Mouse (Mus musculus) thymus, adult 2 months (tissue): ENCODE data around the gene Gm20517. TPM values are rescaled to one million over a fixed set of nuclear protein-coding genes. Genes with fewer than 3 reads are reported as not detected.

ENCODE experiments used
- DNase-seq: peaks from one replicate; pipeline ENCODE4 v3.0.0; 2021
- H3K27ac ChIP-seq: fragments of 200-500 bp; 2 replicates; pipeline ENCODE4 v1.5.1; 2012; ENCODE audit warnings: low read length, control low read depth; ENCODE audit not compliant: control insufficient read depth, insufficient read depth
- H3K27me3 ChIP-seq: fragments of 200-500 bp; 2 replicates; pipeline ENCODE4 v1.6.1; 2012; ENCODE audit warnings: mild to moderate bottlenecking, low read length, moderate library complexity, mixed read lengths; ENCODE audit not compliant: control insufficient read depth, insufficient read depth
- H3K36me3 ChIP-seq: fragments of 200-500 bp; 2 replicates; pipeline ENCODE4 v1.6.1; 2012; ENCODE audit warnings: mild to moderate bottlenecking, low read length, moderate library complexity; ENCODE audit not compliant: control insufficient read depth, insufficient read depth
- H3K4me1 ChIP-seq: fragments of 200-500 bp; replicated peaks from 2 replicates; pipeline ENCODE4 v1.6.1; 2012; ENCODE audit warnings: low read length; ENCODE audit not compliant: control insufficient read depth, insufficient read depth
- H3K4me3 ChIP-seq: fragments of 200-500 bp; 2 replicates; pipeline ENCODE4 v1.5.1; 2012; ENCODE audit warnings: mild to moderate bottlenecking, low read length, control low read depth, moderate library complexity; ENCODE audit not compliant: control insufficient read depth, insufficient read depth
- CTCF ChIP-seq: fragments of 200-500 bp; IDR thresholded peaks from 2 replicates; pipeline ENCODE4 v1.5.1; 2012; ENCODE audit warnings: mild to moderate bottlenecking, control low read depth, low read length, moderate library complexity, borderline replicate concordance; ENCODE audit not compliant: control insufficient read depth, poor library complexity, insufficient read depth; ENCODE audit errors: extremely low read depth
- POLR2A ChIP-seq: fragments of 200-500 bp; IDR thresholded peaks from 2 replicates; pipeline ENCODE4 v1.6.1; 2012; ENCODE audit warnings: mild to moderate bottlenecking, low read length, control low read depth, moderate library complexity; ENCODE audit not compliant: control insufficient read depth, poor library complexity, insufficient read depth; ENCODE audit errors: extremely low read depth
- WGBS: fragments of 180-500 bp; shearing (Covaris S2); methylation state at CpG from one replicate; pipeline ENCODE4 v1.1.7; 2018; 5-methylcytosine and 5-hydroxymethylcytosine counted together
- polyA plus RNA-seq: library from polyadenylated mRNA; depleted of rRNA; stranded (reverse); fragments of >200 nt; gene quantifications from 2 replicates; pipeline ENCODE4 v1.2.3, GENCODE M21; 2012

Gene Gm20517
- polyA plus RNA-seq, 1 experiment, result 2.8 TPM

DNA sequence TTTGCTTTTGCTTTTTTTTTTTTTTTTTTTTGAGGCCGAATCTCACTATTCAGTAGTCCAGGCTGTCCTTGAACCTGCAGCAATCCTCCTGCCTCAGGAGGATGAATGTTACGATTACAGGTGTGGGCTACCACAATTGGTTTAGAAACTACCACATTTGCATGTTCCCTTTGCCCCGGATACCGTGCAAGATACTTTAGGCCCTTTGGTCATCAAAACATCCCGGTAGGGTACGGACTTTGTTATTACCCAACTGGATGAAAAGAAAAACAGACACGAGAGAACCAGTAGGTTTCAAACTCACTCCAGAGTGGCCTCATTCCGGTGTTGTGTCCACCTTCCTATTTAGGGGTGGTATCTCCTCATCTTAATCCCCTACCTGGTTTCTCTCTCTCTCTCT is 22.9 kb upstream of the Gm20517 start:
- H3K36me3 ChIP-seq, result peaks cover 41% of the 10 kb centered on the region
- 97% methylated on average over 8 of the region's 8 CpGs for WGBS
- no peak overlapping the region for H3K4me3 ChIP-seq
- peaks cover 10% of the 10 kb centered on the region; the same call in 1 of the 2 replicates for H3K4me1 ChIP-seq
- TF ChIP-seq CTCF, result no peak
- no peak for TF ChIP-seq POLR2A
- H3K27ac ChIP-seq, result no peak overlapping the region
- DNase-seq, result no peak
- no peaks in the 10 kb centered on the region for H3K27me3 ChIP-seq

- 93% methylated on average over 3 of the region's 3 CpGs for WGBS
- TF ChIP-seq POLR2A (no peak), CTCF (no peak)
- no peak overlapping the region for H3K4me3 ChIP-seq
- H3K27ac ChIP-seq, result no peak overlapping the region
- no peaks in the 10 kb centered on the region for H3K27me3 ChIP-seq
- peaks cover 27% of the 10 kb centered on the region for H3K36me3 ChIP-seq
- H3K4me1 ChIP-seq, result peaks cover 20% of the 10 kb centered on the region
- DNase-seq, result no peak
These were observed 20.3 kb upstream of the Gm20517 start for GRCm38 (mm10) chr17:47591073-47591472.

DNA sequence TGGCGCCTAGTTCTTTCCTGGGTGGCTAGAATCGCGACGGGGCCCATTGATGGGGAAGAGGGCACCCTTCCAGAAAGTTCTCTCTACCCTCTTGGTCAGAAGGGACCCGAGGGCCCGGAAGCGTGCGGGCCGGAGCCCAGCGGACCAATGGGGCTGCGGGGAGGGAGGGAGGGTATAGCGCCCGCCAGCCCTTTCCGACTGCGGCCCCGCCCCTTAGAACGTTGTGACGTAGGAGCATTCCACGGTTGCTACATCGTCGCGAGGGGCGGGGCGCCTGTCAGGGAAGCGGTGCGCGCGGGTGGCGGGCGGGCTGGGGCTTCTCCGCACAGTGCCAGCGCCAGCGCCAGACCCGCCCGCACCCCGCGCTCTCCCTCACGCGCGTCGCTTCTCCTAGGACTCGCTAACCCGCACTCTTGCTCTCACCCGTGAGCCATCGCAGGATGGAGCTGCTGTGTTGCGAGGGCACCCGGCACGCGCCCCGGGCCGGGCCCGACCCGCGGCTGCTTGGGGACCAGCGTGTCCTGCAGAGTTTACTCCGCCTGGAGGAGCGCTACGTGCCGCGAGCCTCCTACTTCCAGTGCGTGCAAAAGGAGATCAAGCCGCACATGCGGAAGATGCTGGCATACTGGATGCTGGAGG is 18.1 kb upstream of the Gm20517 start:
- Histone ChIP-seq H3K27me3 (no peaks in the 10 kb centered on the region), H3K27ac (peak overlapping the region; percentile 94), H3K4me3 (peak overlapping the region; percentile 92), H3K36me3 (peaks cover 36% of the 10 kb centered on the region), H3K4me1 (peaks cover 41% of the 10 kb centered on the region)
- WGBS, result under 1% methylated on average over 62 of the region's 63 CpGs
- peak; percentile 90 for TF ChIP-seq POLR2A
- peak; percentile 34; the same call in 1 of the 2 replicates for TF ChIP-seq CTCF
- peak; percentile 96 for DNase-seq

- Histone ChIP-seq H3K27me3 (no peaks in the 10 kb centered on the region), H3K4me1 (peaks cover 46% of the 10 kb centered on the region), H3K4me3 (peak overlapping the region; percentile 92), H3K27ac (peak overlapping the region; percentile 94), H3K36me3 (peaks cover 40% of the 10 kb centered on the region)
- TF ChIP-seq POLR2A (no peak), CTCF (no peak)
- peak; percentile 33 for DNase-seq
- 0% methylated on average over 13 of the region's 13 CpGs for WGBS
These were observed 17.6 kb upstream of the Gm20517 start for GRCm38 (mm10) chr17:47593854-47594182.

- peak; percentile 81 for DNase-seq
- 1% methylated on average over 43 of the region's 43 CpGs for WGBS
These were observed 17.0 kb upstream of the Gm20517 start for GRCm38 (mm10) chr17:47594183-47594968.

DNA sequence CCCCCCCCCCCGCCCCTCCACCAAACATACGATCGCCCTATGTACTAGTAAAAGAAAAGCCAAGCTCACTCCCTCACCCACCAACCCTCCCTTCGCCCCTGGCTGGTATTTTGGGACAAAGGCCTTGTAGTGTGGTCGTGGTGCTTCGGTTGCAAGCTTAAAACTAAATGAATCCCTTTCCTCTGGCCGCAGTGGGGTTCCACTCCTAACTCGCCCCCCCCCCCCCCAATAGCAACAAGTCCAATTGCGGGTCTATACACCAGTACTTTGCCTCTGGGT is 16.5 kb upstream of the Gm20517 start:
- WGBS, result 6% methylated on average over 9 of the region's 9 CpGs
- DNase-seq, result no peak
- Histone ChIP-seq H3K4me3 (peak overlapping the region; percentile 92), H3K4me1 (peaks cover 57% of the 10 kb centered on the region), H3K36me3 (peaks cover 51% of the 10 kb centered on the region), H3K27ac (peak overlapping the region; percentile 94), H3K27me3 (no peaks in the 10 kb centered on the region)
- no peak for TF ChIP-seq POLR2A
- TF ChIP-seq CTCF, result no peak

More at GRCm38 (mm10) chr17:47594183-47594968, 17.0 kb upstream of the Gm20517 start:
- Histone ChIP-seq H3K27ac (peak overlapping the region; percentile 94), H3K36me3 (peaks cover 45% of the 10 kb centered on the region), H3K4me1 (peaks cover 51% of the 10 kb centered on the region), H3K4me3 (peak overlapping the region; percentile 92), H3K27me3 (no peaks in the 10 kb centered on the region)
- no peak for TF ChIP-seq POLR2A
- TF ChIP-seq CTCF, result no peak
